Mouse (Mus musculus) MEL-GATA-1-ER (cell line): ENCODE data around the gene Ctnna2.

ENCODE experiments used
- DNase-seq: peaks from one replicate; pipeline ENCODE4 v3.0.0-alpha.2; 2012; ENCODE audit warnings: low read depth; ENCODE audit errors: extremely low read depth

The Ctnna2 gene

DNA sequence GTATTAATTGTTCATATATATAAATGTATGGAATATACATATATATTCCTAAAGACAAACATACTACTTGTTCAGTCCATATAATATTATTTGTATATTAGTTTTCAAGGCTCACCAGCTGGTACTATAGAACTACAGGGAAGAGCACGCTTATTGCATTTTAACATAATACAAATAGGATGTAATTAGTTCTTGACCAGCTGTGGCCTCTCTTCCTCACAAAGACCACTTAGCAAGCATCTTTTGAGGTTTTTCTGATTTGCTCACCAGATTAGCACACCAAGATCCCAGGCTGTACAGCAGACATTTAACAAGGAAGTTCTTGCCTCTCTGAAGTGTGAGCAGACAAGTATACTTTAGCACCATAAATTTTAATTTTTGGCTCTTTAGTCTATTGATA, 152.0 kb downstream of the Ctnna2 start:
- no peak for DNase-seq

DNA sequence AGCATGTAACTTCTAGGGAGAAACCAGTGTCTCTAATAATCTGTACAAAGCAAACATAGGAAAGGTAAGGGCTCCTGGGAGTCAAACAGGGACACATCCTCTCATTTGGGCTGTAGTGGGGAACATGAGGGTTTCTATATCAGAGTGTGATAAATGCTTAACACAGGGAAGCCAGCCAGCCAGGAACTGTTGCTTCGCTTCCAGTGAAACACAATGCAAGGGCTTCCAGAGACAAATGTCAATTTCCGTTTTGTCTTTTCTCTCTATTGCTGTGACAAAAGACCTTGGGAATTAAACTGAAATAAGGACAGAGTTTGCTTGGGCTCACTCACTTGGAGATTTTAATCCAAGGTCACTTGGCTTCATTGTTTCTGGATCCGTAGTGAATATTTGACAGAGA, 162.4 kb downstream of the Ctnna2 start:
- no peak for DNase-seq

DNA sequence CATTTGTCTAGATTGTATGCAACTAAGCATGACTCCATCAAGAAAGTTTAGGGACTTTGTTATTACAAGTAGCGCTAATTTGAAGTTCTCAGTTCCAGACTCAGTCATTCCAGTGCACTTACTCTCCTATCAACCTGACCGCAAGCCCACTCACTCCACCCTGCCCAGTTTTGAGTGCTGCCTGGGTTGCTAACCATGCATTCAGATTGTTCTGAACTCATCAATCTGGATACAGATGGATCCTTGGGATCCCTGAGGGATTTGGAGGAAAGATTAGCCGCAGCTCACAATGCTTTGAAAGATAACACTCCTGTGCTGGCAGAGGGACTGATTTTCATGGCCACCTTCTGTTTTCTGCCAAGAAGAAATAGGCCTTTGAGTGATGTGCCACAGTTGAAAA, 168.5 kb downstream of the Ctnna2 start:
- DNase-seq: no peak

DNA sequence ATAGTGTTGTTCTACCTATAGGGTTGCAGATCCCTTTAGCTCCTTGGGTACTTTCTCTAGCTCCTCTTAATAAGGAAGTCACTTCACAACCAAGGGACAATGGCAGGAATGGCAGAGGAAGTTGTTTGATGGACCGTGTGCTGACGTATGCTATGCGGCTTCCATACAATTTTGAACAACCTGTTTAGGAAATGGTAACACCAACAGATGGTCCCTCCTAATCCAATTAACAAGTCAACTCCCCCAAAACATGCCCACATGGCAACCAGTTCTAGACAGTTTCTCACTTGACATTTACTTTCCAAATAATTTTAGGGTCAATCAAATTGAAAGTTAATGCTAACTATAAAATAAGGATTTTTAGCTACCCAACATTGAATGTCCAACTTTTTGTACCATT, 176.9 kb downstream of the Ctnna2 start:
- DNase-seq: no peak

DNA sequence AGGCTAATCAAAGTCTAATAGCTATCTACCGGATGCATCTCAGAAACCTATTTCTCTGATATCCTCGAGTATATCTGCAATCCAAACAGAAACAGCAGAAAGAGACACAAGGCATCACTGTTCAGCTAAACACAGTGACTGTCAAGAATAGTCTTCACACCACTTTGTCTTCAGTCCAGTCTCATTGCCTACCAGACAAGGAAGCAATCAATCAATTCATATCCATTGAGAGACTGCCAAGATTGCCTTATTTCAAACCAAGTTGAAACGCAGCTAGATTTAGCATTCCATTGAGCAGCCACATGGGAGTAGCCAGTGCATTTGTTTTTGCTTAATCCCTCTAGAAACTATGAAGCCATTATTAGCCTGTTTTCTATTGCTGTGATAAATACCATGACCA, 196.2 kb downstream of the Ctnna2 start:
- no peak for DNase-seq

DNA sequence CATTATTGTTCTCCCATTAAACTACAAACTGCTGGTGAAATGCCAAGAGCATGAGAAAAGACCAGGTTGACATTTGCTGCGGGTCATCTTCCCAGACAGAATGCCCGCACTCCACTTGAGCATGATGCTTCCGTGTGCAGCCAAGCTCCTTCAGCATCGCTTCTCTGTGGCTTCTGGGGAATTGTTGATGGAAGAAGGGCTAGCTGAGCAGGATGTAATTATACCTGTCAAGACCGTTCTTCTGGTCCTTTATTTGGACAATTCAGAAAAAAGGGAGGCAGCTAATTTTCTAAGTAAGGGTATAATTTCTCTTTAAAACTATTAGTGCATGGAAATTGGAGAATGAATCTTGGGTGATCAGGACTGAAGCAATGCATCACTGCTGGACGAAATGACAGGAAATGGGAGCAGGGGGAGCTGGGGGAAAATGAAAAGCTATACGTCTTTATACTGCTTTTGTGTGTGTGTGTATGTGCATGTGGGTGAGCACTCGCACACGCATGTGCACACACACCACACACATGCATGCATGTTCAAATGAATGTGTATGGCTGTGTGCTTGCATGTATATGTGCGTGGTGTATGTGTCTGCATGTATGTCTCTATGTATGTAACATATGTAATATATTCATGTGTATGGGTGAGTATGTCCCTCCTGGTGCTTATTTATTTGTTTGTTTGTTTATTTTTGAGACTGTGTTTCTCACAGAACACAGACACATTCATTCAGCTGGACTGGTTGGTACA, 211.0 kb downstream of the Ctnna2 start:
- DNase-seq: no peak

DNA sequence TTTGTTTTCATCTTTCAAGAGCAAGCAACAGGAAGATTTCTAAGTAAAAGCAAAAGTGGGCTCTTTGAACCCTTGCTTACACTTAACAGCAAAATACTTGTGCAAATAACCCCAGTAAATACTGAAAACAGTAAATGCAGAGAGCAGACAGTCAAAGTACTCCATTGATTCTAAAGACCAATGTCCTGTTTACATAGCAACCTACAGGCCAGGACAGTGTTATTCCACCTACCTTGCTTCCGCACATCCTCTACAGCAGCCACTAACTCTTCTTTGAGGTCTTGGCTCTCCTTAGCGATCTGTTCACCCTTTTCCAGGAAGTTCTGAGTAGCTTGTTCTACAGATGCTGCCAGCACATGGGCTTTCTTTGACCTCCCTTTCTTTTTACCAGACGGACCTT, 221.3 kb downstream of the Ctnna2 start:
- DNase-seq: no peak

DNA sequence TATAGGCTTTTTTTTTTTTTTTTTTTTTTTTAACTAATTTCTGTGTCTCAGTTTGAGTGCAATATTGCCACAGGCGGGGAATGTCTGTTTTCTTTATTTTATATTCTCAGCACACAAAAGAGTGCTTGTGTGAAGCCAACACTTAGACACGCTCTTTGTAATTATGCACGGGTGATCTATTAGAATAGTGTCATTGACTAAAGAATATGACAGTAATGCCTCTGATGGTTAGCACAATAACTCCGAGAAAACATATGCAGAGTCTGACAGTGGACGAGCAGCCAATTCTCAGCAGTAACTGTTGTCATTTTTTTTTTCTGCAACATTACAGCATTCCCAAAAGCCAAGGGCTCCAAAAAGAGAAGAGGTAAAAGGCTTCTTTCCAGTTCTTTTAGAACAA, 234.1 kb downstream of the Ctnna2 start:
- no peak for DNase-seq

DNA sequence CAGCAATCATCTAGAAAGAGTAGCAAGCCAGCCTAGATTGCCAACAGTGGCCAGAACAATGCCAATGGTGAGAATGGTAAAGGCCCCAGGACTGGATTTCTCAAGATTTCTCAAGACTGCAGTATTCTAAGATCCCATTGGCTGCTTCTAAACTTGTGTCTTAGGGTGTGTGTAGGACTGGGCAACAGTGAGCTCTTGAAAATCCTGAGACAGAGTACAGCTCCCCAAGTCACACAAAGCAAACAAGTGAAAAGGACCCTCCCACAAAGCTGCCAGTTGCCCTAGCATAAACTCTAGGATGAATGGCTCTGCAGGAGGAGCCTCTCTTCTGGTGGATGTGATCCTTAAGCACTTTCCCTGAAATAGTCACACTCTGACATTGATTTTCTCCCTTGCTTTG, 235.8 kb downstream of the Ctnna2 start:
- DNase-seq: no peak

DNA sequence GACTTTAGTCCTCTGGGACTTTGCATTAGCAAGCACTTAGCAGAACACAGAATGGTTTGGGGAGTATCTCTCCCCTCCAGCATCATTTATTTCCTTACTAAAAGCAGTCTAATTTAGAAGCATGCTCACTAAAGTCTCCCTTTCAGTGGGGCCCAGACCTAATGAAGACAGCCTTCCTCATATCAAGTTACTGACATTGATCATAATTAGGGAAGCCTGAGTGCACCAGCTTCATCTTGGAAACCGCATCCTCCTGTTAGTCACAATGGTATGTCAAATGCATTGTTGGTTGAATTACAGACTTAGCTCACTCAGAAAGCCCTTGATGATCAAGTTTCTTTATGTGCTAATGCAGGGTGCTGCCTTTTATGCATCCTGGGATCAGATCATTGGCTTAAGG, 236.5 kb downstream of the Ctnna2 start:
- no peak for DNase-seq

DNA sequence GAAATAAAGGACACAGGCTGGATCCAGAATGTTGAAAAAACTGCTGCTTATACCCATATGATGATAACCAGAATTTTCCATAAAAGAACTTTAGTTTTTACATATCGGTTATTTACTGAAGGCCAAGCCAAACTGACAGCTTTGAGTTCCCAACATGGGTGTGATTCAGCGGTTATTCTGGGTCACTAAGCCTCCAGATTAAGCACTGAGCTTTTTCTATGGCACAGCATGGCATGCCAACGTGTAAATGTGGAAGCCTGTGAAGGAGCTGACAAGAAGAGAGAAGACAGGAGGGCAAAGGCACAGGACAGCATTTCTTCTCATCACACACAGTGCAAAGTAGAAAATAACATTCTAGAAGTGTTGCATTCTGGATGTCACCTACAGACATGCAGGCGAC, 240.9 kb downstream of the Ctnna2 start:
- no peak for DNase-seq

DNA sequence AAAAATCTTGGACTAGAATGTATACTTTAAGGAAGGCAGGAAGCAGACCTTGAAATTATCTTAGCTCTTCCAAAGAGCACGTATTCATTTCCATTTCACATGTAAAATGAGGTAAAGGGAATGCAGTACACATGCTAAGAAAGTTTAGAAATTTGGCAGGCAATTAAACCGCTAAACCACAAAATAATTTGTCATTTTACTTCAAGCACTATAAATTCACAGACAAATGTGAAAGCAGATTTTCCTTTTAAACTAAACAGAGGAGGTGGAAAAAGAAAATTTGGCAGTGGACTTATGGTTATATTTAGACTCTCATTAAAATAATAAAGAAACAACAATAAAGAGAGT, 254.6 kb downstream of the Ctnna2 start:
- no peak for DNase-seq

DNA sequence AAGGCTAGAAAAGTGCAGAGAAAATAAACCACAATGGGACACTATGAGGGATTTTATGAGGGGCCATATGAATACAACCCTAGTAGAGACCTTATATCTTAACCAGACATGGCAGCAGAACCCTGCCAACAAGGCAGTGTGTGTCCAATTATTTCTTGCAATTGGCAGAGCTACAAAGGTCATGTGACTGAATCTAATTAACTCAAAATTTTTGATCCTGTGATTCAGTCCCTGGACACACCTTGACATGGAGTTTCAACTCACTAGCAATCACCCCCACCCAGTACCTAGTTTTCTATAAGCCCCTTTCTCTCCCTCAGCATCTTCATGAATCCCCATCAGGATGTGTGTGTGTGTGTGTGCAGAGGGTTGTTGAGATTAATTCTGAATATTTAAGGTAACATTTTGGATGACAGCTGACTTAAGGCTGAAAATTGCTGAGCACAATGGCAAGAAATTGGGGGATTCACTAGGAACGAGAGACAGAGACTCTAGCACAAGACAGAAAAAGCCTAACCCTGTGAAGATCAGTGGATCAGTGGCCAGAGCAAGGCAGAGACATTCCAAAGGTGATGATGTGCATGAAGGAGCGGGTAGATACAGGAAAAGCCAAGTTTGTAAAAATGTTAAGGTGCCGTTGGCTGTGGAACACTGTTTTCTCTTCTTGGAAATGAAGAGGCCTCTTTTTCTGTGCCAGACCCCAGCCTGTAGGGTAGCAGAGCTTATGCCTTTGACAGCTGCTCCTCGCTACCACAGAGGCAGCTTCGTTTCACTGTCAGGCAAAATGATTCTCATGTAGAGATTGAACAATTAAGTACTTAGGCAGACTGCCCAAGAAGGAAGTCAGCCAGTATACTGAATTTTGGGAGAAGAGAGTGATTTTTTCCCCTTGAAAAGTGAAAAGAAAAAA, 255.2 kb downstream of the Ctnna2 start:
- DNase-seq: no peak

DNA sequence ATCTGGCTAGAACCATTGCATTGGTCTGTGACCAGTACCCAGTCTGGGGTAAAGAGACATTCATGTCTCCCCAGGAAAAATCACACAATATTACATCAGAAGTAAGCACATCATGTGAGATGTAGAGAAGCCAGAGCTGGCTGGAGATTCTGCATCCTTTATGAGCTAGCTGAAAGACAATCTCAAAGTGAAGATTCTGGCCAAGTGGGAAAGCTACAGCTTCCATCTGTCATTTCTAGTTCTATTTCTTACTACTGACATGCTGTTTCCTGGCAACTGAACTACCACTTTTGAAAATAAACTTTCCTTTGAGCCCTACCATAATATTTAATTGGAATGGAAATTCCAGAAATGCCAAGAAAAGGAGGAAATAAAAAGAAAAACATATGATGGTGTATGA, 285.4 kb downstream of the Ctnna2 start:
- DNase-seq: no peak

DNA sequence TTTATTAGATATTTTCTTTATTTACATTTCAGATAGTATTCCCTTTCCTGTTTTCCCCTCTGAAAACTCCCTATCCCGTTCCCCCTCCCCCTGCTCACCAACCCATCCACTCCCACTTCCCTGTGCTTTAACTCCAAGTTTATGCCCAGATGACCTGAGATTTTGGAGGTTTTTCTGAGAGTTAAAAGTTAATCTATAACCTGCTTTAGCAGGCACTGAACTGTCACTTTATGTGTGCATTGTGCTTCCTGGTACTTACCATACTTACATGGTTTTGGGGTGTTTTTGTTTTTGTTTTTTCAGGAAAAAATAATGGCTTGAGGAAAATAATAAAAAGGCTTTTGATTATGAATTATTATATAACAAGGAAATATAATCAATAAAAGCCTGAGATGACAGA, 292.3 kb downstream of the Ctnna2 start:
- no peak for DNase-seq

DNA sequence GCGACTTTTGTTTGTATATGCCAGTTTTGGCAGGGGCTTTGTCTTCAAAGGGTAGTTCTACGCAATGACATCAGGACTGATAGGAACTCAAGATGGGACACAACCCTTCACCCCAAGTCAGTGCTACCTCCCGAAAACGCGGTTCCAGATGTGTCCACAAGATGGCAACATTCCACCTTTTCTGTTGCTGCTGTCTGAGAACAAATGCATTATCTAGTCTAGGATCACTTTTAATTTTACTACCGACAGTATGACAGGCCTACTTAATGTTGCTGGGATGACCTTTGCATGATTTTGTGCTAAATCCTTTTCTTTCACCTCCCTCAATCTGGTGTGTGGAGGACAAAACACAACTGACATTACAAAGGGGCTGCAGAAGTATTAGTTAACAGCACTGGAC, 329.4 kb downstream of the Ctnna2 start:
- no peak for DNase-seq

DNA sequence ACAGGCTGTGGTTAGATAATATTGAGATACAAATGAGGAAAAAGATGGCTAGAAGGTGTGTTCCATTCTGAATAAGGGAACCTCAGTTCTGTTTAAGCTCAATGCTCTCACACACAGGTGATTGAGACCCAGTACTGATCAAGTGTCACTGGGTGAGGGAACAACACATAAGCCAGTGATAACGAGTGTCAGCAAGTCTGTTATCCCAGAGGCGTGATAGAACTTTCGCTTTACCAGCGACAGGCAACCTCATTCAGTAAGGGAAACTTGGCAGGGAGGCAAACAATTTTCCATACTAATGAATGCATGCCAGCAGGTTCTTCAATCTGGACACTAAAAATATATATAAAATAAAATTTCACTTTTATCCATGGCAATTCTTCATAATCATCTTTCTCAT, 334.9 kb downstream of the Ctnna2 start:
- no peak for DNase-seq

DNA sequence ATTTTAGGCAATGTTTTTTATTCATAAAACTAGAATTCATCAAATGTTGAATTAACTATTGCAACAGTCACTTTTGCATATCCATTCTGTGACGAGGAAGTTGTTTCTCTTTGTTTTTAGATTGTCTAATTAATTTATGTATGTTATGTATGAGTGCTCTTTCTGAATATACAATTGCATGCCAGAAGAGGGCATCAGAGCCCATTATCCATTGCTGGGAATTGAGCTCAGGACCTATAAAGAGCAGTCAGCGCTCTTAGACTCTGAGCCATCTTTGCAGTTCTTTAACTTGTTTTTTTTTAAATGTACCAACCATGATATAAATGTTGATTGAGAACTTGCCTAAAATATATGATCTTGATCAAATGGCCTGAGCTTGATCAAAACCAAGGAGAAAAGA, 340.7 kb downstream of the Ctnna2 start:
- DNase-seq: no peak

DNA sequence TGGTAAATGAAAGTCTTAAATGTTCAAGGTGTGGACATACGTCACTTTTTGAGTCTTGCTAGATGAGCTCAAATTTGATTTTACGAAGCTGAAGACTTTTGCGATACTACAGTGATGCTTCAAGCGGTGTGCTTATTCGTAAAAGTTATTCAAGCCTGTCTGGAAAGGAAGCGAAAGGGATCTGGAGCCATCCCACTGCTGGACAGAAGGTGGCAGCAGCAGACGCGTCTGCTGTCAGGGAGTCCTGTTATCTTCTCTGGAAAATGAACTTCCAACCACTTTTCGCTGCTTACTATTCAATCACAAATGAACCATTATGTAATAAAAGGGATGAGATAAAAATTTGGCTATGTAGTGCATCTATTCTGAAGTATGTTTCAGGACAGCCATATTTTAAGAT, 345.5 kb downstream of the Ctnna2 start:
- no peak for DNase-seq

DNA sequence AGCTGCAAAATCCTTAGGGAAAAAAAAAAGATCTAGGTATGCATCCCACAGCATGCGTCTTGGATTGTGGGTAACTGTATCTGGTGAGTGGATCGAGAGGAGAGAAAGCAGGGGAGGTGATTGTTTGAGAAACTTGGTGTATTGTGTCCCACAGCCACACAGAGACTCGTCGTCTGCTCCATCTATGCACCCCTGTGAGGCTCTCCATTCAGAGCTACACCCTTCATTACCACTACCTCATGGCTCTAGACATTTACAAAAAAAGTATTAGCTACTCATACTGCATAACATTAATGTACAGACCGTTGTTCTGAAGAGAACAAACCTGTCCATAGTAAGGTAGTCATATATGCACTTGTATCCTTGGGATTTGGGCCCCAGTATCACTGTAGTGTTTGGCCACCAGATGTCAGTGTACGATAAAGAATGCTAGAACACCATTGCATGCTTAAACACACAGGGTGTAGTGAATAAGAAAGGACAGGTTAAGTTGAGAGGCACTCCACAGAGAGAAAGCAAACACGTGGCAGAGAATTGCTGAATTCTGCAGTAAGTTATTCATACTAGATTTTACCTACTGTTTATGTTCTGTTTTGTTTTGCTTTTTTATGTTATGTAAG, 350.8 kb downstream of the Ctnna2 start:
- no peak for DNase-seq

DNA sequence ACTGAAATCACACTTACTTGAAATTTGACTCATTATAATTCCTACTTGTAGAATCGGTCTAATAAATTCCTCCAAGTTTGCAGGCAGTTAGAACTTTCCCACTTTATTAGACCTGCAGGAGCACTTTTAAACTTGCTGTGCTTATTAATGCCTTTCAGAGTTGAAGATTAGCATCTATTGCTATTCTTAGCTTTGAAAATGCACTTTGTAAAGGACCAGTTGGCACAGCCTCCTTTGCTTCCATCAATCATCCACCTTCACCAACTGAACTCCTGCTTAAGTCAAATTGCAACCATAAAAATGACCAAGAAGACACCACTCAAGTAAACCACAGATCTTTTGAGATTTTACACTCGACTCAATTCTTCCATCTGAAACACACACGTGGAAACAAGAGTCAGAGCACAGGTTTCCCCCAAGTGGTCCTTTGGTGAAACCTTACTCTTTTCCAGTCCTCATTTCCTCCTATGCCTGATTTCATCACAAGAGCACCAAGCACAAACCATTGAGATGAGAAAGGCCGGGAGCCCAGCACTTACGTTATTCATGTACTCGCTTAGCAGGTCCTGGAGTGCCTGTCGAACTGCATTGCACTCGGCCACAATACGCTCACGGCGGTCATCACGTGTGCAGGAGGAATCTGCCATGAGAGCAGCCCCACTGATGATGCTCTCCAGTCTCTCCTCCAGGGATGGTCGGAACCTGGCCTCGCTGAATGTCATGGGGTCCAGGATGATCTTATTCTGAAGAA, 374.7 kb downstream of the Ctnna2 start:
- no peak for DNase-seq

DNA sequence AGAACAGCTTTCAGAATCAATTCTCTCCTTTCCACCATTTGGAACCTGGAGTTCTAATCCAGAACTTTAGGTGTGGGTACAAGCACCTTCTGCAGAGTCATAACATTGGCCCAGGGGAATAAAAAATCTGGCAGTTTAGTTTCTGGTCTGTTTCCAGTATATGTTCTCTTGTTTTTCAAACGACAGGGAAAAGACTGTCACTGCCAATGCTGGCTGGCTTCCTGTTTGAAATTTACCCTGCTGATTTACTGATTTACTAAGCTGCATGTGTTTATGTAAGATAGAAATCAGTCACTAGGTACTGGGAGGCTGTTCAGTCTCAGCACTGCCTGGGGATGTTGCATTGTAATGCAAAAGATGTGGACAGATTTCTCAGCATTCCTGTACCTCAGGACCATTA, 375.6 kb downstream of the Ctnna2 start:
- DNase-seq: no peak
